Mouse (Mus musculus): ENCODE measurements around the gene Bdnf.

Gene Bdnf

GRCm38 (mm10) chr2:109709346-109709745, 34.8 kb downstream of the Bdnf start:
- DNase-seq = no peak

DNA sequence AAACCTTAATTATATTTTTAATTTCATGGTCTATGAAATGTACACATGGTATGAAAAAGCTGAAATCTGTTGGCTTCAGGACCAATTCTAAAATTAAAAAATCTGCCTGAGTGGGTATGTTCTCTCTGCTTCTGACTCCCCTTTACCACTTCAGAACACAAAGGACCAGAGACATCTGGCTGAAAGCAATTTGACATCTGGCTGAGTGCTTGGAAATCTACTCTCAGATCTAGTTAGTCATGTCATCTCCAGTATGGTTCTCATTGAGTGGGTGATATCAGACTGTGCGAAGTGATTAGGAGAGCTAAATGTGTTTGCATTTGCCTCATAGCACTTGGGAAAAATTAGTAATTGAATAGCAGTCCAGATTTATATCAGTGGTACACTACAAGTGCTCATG, 36.5 kb downstream of the Bdnf start:
- DNase-seq = no peak

DNA sequence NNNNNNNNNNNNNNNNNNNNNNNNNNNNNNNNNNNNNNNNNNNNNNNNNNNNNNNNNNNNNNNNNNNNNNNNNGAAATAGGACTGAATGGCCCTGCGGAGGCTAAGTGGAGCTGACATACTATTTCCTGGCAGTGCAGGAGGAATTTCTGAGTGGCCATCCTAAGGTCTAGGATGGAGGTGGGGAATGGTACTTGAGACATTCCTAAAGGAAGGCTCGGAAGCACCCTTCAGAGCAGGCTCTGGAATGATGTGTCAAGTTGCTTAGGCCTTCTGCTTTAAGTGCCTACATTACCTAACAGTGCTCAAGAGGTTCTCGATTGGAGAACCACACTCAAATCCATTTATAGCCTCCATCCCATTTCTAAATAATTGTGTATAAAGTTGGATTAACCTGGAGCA, 50.8 kb downstream of the Bdnf start:
- no peak for DNase-seq

- no peak for DNase-seq
Observed at GRCm38 (mm10) chr2:109725831-109726230, 51.3 kb downstream of the Bdnf start.

DNA sequence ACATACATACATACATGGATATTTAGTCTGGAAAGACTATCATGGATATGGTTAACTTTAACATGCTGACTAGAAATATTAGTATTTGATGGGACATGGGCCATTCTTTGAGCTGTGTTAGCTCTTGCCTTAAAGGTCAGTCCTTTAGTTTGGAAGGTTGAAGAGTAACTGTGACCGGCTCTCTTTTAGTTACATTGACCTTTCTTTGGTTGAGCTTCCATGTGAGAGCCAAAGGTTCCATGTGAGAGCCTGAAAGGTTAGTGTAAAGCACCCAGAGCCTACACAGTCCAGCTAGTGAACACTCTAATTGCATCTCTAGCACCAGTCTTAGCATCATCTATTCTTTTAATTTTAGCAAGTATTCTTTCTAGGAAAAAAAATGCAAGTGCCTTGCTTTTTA, 54.7 kb downstream of the Bdnf start:
- no peak for DNase-seq

GRCm38 (mm10) chr2:109733201-109734039, 58.9 kb downstream of the Bdnf start:
- no peak for DNase-seq

DNA sequence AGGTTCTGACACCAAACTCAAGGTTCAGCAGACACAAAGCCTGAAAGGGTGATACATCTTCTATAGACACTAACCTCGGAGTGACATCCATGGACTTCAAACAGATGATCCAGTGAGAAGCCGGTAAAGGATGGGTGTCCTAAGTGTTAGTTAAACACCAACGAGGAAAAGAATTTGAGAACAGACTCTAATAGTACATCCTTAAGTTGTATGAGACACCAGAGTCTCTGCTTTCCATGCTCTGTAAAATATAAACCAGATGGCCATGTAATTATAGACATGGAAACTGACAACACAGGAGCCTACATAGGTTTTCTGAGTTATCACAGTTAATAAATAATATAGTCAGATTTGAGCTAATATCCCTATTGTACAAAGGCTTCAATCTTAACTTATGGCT, 59.7 kb downstream of the Bdnf start:
- DNase-seq = no peak

DNA sequence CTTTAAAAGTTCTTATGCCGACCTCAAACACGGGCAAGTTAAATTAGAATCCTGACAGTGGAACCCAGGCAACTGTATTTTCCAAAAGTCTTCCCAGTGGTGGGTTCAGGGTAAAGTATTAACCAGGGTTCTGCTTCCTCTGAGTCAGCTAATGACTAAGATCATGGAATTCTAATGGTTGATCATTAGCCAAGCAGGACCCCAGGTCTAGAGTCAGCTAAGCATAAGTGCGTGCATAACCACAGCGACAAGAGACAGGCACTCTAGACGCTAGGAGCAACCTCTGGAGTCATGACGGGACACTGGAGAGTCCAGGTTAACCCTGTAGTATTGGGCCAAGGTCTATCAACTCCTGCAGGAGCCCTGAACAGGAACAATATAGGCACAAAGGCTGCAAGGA, 60.2 kb downstream of the Bdnf start:
- no peak for DNase-seq

- no peak for DNase-seq
Observed at GRCm38 (mm10) chr2:109735347-109735746, 60.8 kb downstream of the Bdnf start.

DNA sequence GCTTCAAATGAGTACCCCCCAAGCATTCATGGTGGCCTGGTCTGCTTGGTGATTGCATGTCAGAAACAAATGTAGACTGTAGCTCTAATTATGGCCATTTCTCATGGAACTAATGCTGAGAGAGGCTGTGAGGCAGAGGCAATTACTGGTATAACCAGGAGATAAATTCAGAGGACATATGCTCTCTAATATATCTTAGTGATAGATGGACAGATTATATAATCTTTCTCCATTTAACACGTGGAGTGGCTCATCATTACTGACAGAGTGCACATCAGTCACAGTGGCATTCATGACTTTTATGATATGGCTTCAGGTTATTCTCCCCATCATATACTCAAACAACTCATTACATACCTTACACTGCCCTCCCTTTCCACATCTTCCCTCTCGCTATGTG, 61.8 kb downstream of the Bdnf start:
- DNase-seq = no peak

GRCm38 (mm10) chr2:109738331-109738730, 63.8 kb downstream of the Bdnf start:
- DNase-seq = no peak

DNA sequence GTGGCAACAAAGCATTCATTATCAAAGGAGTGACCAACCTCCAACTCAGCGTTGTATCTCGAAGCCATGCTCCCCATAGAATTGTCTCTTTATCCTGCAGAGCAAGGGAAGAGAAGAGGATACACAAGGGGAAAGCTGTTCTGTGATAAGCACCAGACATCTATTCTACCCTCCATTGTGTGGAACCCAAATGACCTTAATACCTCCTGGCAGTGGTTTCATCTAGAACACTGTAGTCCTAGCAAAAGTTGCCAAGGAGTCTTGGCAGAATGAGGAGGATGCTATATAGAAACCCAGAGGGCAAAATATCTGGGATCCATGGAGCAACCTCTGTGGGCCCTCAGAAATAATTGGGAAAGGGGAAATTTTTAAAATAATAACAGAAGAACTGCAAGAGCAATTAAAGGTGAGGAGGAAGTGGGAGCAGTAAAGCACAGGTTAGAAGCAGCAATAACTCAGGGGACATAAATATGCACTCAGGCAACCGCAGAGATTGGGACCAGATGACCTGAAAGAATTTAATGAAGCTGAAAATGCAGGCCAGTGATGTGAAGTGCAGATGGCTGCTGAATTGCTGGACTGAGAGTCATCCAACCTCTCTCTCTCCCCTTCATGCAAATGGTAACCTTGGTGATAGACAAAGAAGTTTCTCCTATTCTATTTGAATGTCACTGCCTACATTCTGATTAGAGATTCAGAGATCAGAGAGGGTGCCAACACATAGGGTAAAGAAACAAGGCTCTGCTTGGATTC, 68.9 kb downstream of the Bdnf start:
- no peak for DNase-seq

DNA sequence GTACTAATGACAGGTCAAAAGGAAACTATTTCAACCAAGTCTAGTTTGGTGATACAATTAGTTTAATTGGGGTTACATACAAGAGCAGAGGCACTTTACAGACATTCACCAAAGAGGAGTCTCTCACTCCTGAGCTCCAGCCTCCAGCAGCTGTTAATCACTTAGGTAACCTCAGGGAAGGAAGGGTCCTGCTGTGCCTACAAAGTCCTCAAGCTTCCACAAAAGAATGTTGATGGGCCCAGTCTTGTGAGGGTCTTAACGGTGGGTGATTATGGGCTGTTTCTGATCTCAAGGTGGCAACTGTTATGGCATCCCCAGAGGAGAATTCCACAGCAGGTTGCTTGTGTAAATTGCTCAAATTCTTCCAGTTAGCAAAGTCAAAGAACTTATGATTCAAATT, 71.7 kb downstream of the Bdnf start:
- no peak for DNase-seq

- no peak for DNase-seq
Observed at GRCm38 (mm10) chr2:109748412-109748811, 73.9 kb downstream of the Bdnf start.

DNA sequence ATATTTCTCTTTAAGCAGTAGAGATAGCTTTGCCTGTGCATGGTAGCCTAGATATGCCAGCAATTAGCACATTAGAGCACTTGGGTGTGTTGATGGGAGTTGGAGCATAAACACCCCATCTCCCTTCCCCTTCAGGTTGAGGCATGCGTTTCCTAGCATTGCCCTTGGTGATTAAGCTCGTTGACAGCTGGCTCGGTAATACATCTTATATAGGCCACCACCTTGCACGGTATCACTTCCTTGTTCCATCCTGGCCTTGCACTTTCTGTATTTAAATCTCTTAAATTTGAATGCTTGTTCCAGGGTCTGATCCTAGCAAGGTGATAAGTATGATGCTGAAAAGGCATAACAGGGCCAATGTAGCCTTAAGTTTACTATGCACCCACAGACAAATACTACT, 74.3 kb downstream of the Bdnf start:
- DNase-seq = no peak

DNA sequence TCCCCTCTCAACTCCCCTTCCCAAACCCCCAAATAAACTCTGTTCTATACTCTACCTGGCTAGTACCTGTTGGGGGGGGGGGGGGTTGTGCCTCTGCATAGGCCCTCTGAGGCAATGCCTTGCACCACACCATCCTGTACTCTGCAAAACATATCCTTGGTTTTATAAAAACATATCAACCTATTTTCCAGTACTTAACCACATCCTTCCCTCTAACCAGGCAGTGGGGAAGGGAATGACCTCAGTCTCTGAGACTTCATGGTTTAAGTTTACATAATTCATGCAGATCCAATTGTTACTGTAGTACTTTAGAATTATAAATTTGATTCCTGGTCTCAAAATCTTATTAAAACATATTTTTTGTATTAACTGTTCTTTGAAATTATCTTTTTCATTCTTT, 75.5 kb downstream of the Bdnf start:
- DNase-seq = no peak

- no peak for DNase-seq
Observed at GRCm38 (mm10) chr2:109750484-109750883, 76.0 kb downstream of the Bdnf start.

DNA sequence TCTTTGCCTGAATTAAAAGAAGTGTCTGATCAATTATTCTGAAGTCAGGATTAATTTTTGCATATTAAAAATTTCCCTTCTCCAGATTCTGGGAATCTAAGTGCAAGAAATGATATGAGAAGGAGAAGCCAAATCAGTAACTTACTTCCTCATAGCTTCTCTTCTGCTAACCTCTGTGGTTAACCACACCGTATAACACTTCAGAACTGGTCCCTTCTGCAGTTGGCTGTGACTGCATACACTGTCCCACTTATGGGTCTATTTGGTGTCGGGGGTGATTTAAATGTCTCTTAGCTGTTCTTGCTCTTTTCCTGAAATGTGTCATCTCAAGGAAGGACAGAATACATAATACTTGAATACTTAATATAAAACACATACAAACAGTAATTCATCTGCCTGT, 81.8 kb downstream of the Bdnf start:
- no peak for DNase-seq

- no peak for DNase-seq
Observed at GRCm38 (mm10) chr2:109766772-109767171, 92.3 kb downstream of the Bdnf start.

DNA sequence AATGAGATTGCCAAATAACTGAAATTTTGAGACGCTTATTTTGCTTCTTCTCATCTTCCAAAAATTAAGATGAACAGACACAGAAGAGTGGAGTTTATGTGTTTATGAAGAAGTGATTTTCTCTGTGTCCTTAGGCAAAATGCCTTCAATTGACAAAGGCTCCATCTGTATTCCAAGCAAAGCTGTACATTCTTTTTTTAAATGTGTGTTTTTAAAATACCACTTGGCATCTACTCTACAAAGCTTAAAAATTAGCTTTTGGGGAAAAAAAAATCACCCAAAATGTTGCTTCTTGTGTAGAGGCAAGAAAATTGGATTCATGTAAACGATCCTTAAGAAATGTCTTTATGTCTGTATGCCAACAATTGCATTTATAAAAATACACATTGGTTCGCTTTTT, 94.3 kb downstream of the Bdnf start:
- DNase-seq = no peak

DNA sequence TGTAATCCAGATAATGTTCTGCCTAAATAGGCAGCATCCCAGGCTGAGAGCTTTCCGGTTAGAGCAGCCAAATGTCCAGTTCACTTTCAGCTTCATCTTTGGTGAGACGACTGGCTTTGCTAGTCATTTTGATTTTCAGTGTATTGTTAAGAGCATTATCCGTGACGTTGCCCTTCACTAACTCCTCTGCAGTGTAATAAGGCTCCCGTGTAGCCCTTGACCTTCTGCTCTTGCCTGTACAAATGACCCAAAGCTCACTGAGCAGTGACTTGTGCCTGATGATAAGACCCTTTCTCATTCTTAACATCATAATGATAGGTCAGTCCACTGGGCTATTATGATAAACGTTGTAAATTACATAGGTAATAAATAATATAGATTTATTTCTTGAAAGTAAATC, 101.9 kb downstream of the Bdnf start:
- no peak for DNase-seq
